Mouse (Mus musculus): Measurements from ENCODE around the gene Ttc7. TPM values are rescaled to one million over a fixed set of nuclear protein-coding genes. Genes with fewer than 3 reads are reported as not detected.

Ttc7 gene
- polyA plus RNA-seq, 2 experiments = 7.8 to 7.9 TPM

- no peaks in the 10 kb centered on the region for H3K9me3 ChIP-seq (ENCODE audit: control insufficient read depth, low read length)
- no peak overlapping the region for H3K4me3 ChIP-seq (ENCODE audit: insufficient read depth in 1 of 2, low read depth in 2 of 2, low read length in 2 of 2)
- H3K4me1 ChIP-seq (replicated peaks; ENCODE audit: control insufficient read depth in 2 of 2, insufficient read depth in 2 of 2, low read length in 1 of 2) = 0 out of 4 replicates have a peak, but pooled peaks cover 0 to 7% of the 10 kb centered on the region in 2 experiments
- WGBS (ENCODE audit: insufficient replicate concordance) = 72% methylated on average over 6 of the region's 6 CpGs
- TF ChIP-seq EP300 (IDR thresholded peaks at IDR 0.05; ENCODE audit: low read depth) (no peak), CTCF (IDR thresholded peaks at IDR 0.05; ENCODE audit: low read depth) (no peak)
- no peaks in the 10 kb centered on the region for H3K36me3 ChIP-seq (replicated peaks; ENCODE audit: control insufficient read depth, insufficient read depth, low read depth)
- DNase-seq (ENCODE audit: low read depth in 3 of 3, low spot score in 3 of 3) = no peak
- H3K4me2 ChIP-seq (ENCODE audit: low read depth) = no peak overlapping the region
- no peaks in the 10 kb centered on the region for H3K27me3 ChIP-seq (ENCODE audit: control insufficient read depth, insufficient read depth, low read length)
- H3K27ac ChIP-seq = no peak overlapping the region
- ATAC-seq (ENCODE audit: insufficient read depth) = peak; percentile 35
- no peak overlapping the region for H3K9ac ChIP-seq (replicated peaks)
Measured at GRCm38 (mm10) chr17:87376831-87377471, 94.3 kb downstream of the Ttc7 start.

DNA sequence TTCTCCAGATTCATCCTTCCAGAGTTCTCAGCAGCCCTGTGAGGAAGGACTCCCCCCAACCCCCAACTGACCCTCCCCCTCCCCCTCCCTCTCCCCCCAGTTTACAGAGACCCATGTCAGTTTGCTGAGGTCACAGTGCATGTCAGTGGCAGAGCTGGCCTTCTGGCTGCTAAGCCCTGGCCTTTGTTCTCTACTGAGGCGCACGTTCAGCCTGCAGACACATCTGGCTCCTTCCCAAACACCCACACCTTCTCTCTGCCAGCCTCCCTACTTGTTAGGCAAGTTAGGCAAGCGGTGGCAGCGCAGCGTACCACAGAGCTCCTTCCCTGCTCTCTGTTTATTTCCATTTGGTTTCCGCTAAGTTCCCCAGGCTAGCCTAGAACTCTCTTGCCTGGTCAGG lies 94.8 kb downstream of the Ttc7 start:
- WGBS (ENCODE audit: insufficient replicate concordance) = 70% methylated on average over 6 of the region's 6 CpGs
- Histone ChIP-seq H3K9me3 (ENCODE audit: control insufficient read depth, low read length) (no peaks in the 10 kb centered on the region), H3K4me1 (replicated peaks; ENCODE audit: control insufficient read depth in 2 of 2, insufficient read depth in 2 of 2, low read length in 1 of 2) (0 out of 4 replicates have a peak, but pooled peaks cover 0 to 7% of the 10 kb centered on the region in 2 experiments), H3K4me2 (ENCODE audit: low read depth) (no peak overlapping the region), H3K36me3 (replicated peaks; ENCODE audit: control insufficient read depth, insufficient read depth, low read depth) (no peaks in the 10 kb centered on the region), H3K27ac (no peak overlapping the region), H3K9ac (replicated peaks) (no peak overlapping the region), H3K4me3 (ENCODE audit: insufficient read depth in 1 of 2, low read depth in 2 of 2, low read length in 2 of 2) (no peak overlapping the region), H3K27me3 (ENCODE audit: control insufficient read depth, insufficient read depth, low read length) (no peaks in the 10 kb centered on the region)
- TF ChIP-seq CTCF (IDR thresholded peaks at IDR 0.05; ENCODE audit: low read depth) (no peak), EP300 (IDR thresholded peaks at IDR 0.05; ENCODE audit: low read depth) (no peak)
- DNase-seq (ENCODE audit: low read depth in 3 of 3, low spot score in 3 of 3) (no peak), ATAC-seq (ENCODE audit: insufficient read depth) (peak; percentile 32; the same call in 1 of the 2 replicates)

- Histone ChIP-seq H3K4me3 (ENCODE audit: insufficient read depth in 1 of 2, low read depth in 2 of 2, low read length in 2 of 2) (no peak overlapping the region), H3K27ac (no peak overlapping the region), H3K4me2 (ENCODE audit: low read depth) (no peak overlapping the region), H3K4me1 (replicated peaks; ENCODE audit: control insufficient read depth in 2 of 2, insufficient read depth in 2 of 2, low read length in 1 of 2) (0 out of 4 replicates have a peak, but pooled peaks cover 0 to 7% of the 10 kb centered on the region in 2 experiments), H3K9ac (replicated peaks) (no peak overlapping the region), H3K27me3 (ENCODE audit: control insufficient read depth, insufficient read depth, low read length) (no peaks in the 10 kb centered on the region), H3K36me3 (replicated peaks; ENCODE audit: control insufficient read depth, insufficient read depth, low read depth) (no peaks in the 10 kb centered on the region), H3K9me3 (ENCODE audit: control insufficient read depth, low read length) (no peaks in the 10 kb centered on the region)
- WGBS (ENCODE audit: insufficient replicate concordance) = 66% methylated on average over 16 of the region's 16 CpGs
- TF ChIP-seq EP300 (IDR thresholded peaks at IDR 0.05; ENCODE audit: low read depth) (no peak), CTCF (IDR thresholded peaks at IDR 0.05; ENCODE audit: low read depth) (no peak)
- DNase-seq (ENCODE audit: low read depth in 3 of 3, low spot score in 3 of 3) (no peak), ATAC-seq (ENCODE audit: insufficient read depth) (no peak)
Measured at GRCm38 (mm10) chr17:87378354-87379159, 95.9 kb downstream of the Ttc7 start.

GRCm38 (mm10) chr17:87379160-87379624 lies 96.5 kb downstream of the Ttc7 start:
- Histone ChIP-seq H3K9ac (replicated peaks) (no peak overlapping the region), H3K4me2 (ENCODE audit: low read depth) (no peak overlapping the region), H3K36me3 (replicated peaks; ENCODE audit: control insufficient read depth, insufficient read depth, low read depth) (no peaks in the 10 kb centered on the region), H3K4me3 (ENCODE audit: insufficient read depth in 1 of 2, low read depth in 2 of 2, low read length in 2 of 2) (no peak overlapping the region), H3K9me3 (ENCODE audit: control insufficient read depth, low read length) (no peaks in the 10 kb centered on the region), H3K27me3 (ENCODE audit: control insufficient read depth, insufficient read depth, low read length) (no peaks in the 10 kb centered on the region), H3K27ac (no peak overlapping the region), H3K4me1 (replicated peaks; ENCODE audit: control insufficient read depth in 2 of 2, insufficient read depth in 2 of 2, low read length in 1 of 2) (0 out of 4 replicates have a peak, but pooled peaks cover 0 to 7% of the 10 kb centered on the region in 2 experiments)
- ATAC-seq (ENCODE audit: insufficient read depth) (no peak), DNase-seq (ENCODE audit: low read depth in 3 of 3, low spot score in 3 of 3) (no peak)
- TF ChIP-seq EP300 (IDR thresholded peaks at IDR 0.05; ENCODE audit: low read depth) (no peak), CTCF (IDR thresholded peaks at IDR 0.05; ENCODE audit: low read depth) (no peak)
- 64% methylated on average over 11 of the region's 11 CpGs for WGBS (ENCODE audit: insufficient replicate concordance)

- WGBS (ENCODE audit: insufficient replicate concordance) = 66% methylated on average over 10 of the region's 10 CpGs
- Histone ChIP-seq H3K27me3 (ENCODE audit: control insufficient read depth, insufficient read depth, low read length) (no peaks in the 10 kb centered on the region), H3K9me3 (ENCODE audit: control insufficient read depth, low read length) (no peaks in the 10 kb centered on the region), H3K9ac (replicated peaks) (no peak overlapping the region), H3K4me2 (ENCODE audit: low read depth) (no peak overlapping the region), H3K4me1 (replicated peaks; ENCODE audit: control insufficient read depth in 2 of 2, insufficient read depth in 2 of 2, low read length in 1 of 2) (0 out of 4 replicates have a peak, but pooled peaks cover 0 to 7% of the 10 kb centered on the region in 2 experiments), H3K27ac (no peak overlapping the region), H3K4me3 (ENCODE audit: insufficient read depth in 1 of 2, low read depth in 2 of 2, low read length in 2 of 2) (no peak overlapping the region), H3K36me3 (replicated peaks; ENCODE audit: control insufficient read depth, insufficient read depth, low read depth) (no peaks in the 10 kb centered on the region)
- TF ChIP-seq CTCF (IDR thresholded peaks at IDR 0.05; ENCODE audit: low read depth) (no peak), EP300 (IDR thresholded peaks at IDR 0.05; ENCODE audit: low read depth) (no peak)
- DNase-seq (ENCODE audit: low read depth in 3 of 3, low spot score in 3 of 3) = no peak
- ATAC-seq (ENCODE audit: insufficient read depth) = no peak
Measured at GRCm38 (mm10) chr17:87379821-87380220, 97.1 kb downstream of the Ttc7 start.
